Mouse (Mus musculus) megakaryocyte, embryonic 14.5 days (primary cell): ENCODE results near the gene Pik3cd. TPM values are rescaled to one million over a fixed set of nuclear protein-coding genes. Genes with fewer than 3 reads are reported as not detected.
A peak's percentile ranks its signal among the peaks of the same experiment; 100 is the strongest.

Experiments used
- H3K27me3 ChIP-seq: replicated peaks from 2 replicates; pipeline ENCODE3; 2012; ENCODE audit warnings: inconsistent platforms
- H3K36me3 ChIP-seq: replicated peaks from 2 replicates; pipeline ENCODE3; 2012; ENCODE audit warnings: low read length, inconsistent platforms, mixed read lengths
- H3K4me1 ChIP-seq: 2 replicates; pipeline ENCODE4 v1.6.1; 2012; ENCODE audit warnings: inconsistent platforms
- H3K4me3 ChIP-seq: replicated peaks from 2 replicates; pipeline ENCODE3; 2012; ENCODE audit warnings: moderate library complexity, mild to moderate bottlenecking, inconsistent platforms
- H3K9me3 ChIP-seq: 2 replicates; pipeline ENCODE4 v1.6.1; 2012; ENCODE audit warnings: inconsistent platforms
- FLI1 ChIP-seq: IDR thresholded peaks from 2 replicates; pipeline ENCODE4 v1.6.1; 2012; ENCODE audit warnings: low read length, inconsistent platforms, mixed read lengths
- GATA1 ChIP-seq: IDR thresholded peaks from 3 replicates; pipeline ENCODE4 v1.6.1; 2012; ENCODE audit warnings: mixed read lengths, low read length, inconsistent platforms, borderline replicate concordance
- polyA plus RNA-seq: library from polyadenylated mRNA; stranded (reverse); fragments of >175 nt; gene quantifications from 2 replicates; pipeline ENCODE4 v1.2.3, GENCODE M21; 2012; ENCODE audit warnings: low replicate concordance; ENCODE audit not compliant: insufficient read depth

Pik3cd gene
- polyA plus RNA-seq, 1 experiment: 40.4 TPM

DNA sequence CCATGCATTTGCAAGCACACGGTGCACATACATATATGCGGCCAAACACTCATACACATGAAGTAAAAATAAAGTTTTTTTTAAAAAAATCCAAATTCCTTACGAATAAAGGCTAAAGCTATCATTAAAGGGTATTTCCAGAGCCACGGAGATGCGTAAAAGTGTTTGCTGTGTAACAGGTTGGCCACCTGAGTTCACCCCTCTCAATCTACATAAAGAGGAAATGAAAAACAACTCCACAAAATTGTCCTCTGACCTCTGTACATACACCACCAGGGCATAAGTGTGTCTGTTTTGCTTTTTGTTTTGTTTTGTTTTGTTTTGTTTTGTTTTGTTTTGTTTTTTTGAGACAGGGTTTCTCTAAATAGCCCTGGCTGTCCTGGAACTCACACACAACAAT is 29.6 kb downstream of the Pik3cd start:
- TF ChIP-seq GATA1: no peak
- TF ChIP-seq FLI1: no peak
- Histone ChIP-seq H3K4me1 (peaks cover 48% of the 10 kb centered on the region), H3K36me3 (peaks cover 92% of the 10 kb centered on the region), H3K9me3 (peaks cover 11% of the 10 kb centered on the region), H3K4me3 (no peak overlapping the region), H3K27me3 (no peaks in the 10 kb centered on the region)

DNA sequence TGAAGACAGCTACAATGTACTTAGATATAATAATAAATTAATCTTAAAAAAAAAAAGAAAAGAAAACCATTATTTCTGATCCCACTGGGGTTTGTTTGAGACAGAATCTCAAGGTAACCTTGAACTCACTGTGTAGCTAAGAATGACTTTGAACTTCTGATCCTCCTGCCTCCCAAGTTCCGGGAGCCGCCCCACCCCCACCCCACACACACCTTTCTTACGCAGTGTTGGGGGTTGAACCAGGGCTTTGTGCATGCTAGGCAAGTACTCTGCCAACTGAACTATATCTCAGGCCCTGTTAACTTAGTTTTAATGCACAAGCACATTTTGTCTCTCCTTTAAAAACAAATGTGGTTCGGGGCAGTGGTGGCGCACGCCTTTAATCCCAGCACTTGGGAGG is 31.2 kb downstream of the Pik3cd start:
- peaks cover 11% of the 10 kb centered on the region for H3K9me3 ChIP-seq
- no peak for TF ChIP-seq GATA1
- no peak for TF ChIP-seq FLI1
- H3K27me3 ChIP-seq: no peaks in the 10 kb centered on the region
- peaks cover 54% of the 10 kb centered on the region for H3K4me1 ChIP-seq
- no peak overlapping the region for H3K4me3 ChIP-seq
- H3K36me3 ChIP-seq: peaks cover 90% of the 10 kb centered on the region

DNA sequence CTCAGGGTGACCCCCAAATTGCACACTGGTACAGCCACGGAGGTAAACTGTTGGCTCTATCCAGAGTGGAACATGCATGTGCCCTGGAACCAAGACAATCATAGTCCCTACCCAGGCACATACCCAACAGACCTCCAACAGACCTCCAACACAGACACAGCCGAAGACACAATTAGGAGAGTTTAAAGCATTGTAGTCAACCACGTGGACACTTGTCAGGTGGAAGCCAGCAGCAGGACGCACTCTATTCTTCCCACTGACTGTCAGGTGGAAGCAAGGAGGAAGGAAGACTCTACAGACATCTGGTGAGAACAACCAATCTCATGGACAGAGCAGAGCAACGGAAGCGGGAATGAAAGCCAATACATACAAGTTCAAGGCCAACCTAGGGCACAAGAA is 36.7 kb downstream of the Pik3cd start:
- H3K9me3 ChIP-seq: no peaks in the 10 kb centered on the region
- peak overlapping the region; percentile 33 for H3K4me3 ChIP-seq
- H3K27me3 ChIP-seq: no peaks in the 10 kb centered on the region
- peaks cover 95% of the 10 kb centered on the region for H3K4me1 ChIP-seq
- H3K36me3 ChIP-seq: peaks cover 55% of the 10 kb centered on the region
- TF ChIP-seq GATA1: no peak
- TF ChIP-seq FLI1: no peak

DNA sequence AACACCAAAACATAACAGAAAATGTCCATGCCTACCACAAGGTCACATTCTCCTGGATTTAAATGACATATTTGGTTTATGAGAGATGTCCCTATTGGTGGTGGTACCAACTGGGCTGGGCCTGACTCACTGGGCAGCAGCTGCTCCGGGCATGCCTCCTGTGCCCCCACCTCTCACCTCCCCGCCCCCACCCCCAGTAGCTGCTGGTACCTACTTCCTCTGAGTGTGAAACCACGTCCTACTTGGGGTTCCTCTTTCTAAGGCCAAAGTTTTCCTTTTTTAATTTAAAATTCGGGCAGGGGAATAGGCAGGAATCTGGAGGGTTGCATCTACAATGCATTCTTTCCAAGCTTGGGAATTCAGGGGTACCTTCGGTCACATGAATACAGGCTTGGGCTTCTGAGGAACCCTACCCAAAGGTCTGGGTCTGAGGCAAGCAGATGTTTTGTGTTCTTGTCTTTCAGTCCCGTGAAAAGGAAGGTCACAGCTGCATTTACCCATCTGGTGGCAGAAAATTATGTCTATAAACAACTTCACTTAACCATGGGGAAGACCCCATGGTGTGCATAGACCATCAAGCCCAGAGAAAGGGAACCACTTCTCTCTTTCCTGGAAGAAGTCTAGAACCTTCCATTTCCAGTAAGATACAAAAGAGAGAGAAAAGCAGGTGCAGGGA is 37.2 kb downstream of the Pik3cd start:
- Histone ChIP-seq H3K9me3 (no peaks in the 10 kb centered on the region), H3K36me3 (peaks cover 54% of the 10 kb centered on the region), H3K4me1 (peaks cover 95% of the 10 kb centered on the region), H3K27me3 (no peaks in the 10 kb centered on the region), H3K4me3 (peak overlapping the region; percentile 35)
- TF ChIP-seq GATA1: no peak
- no peak for TF ChIP-seq FLI1

DNA sequence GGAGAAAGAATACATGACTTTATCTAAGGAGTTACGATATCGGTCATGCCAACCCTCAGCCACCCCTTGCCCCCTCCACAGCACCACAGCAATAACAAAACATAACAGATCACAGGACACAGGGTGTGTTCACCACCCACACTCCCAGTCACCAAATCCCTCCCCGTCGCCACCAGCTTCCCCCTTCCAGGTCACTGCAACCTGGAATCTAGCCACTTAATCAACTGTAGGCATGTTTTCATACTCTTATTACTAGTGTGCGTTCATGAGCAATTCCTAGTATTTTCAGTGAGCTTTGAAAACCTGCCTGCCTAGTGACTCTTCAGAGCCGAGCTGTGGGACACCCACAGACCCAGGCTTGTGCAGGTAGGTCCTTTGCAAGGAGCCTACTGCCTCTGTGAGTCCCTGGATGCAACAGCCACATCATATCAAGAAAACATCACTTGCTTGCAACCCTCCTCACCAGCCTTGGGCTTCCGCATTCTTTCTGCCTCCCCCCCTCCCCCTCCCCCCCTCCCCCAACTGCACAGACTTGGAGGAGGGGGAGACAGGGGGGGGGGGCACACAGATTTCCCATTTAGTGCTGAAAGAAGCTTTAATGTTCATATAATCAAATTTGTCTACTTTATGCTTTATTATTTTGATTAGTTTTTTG is 38.4 kb downstream of the Pik3cd start:
- Histone ChIP-seq H3K36me3 (peaks cover 54% of the 10 kb centered on the region), H3K4me3 (no peak overlapping the region), H3K4me1 (peaks cover 96% of the 10 kb centered on the region), H3K27me3 (no peaks in the 10 kb centered on the region), H3K9me3 (no peaks in the 10 kb centered on the region)
- TF ChIP-seq FLI1 (no peak), GATA1 (no peak)

DNA sequence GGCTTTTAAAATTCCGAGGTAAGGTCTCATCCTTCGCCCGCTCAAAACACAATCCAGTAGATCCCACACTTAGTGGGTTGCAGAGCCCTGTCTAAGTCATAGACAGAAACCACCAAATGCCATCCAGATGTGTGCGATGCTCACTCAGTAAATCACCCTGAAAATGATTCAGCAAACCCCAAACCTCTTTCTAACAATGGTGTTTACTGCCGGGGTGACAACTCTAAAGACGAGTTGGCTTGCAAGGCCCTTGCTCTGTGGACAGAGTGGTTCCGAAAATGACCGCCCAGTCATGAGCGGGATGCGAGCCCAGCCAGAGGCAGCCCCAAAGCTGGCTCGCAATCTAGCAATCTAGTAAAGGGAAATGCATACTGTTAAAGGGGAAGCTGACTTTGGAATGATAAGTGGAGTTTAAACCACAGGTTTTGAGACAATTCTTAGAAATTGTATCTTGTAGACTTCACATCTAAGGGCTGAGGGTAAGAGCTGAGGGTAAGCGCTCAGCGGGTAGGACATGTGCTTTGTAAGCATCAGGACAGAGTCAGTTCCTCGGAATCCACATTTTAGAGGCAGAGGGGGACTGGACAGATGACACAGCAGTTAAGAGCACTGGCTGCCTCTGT is 40.3 kb downstream of the Pik3cd start:
- Histone ChIP-seq H3K4me1 (peaks cover 96% of the 10 kb centered on the region), H3K36me3 (peaks cover 56% of the 10 kb centered on the region), H3K27me3 (no peaks in the 10 kb centered on the region), H3K9me3 (no peaks in the 10 kb centered on the region), H3K4me3 (peak overlapping the region; percentile 84)
- TF ChIP-seq GATA1: peak; percentile 80; the same call in 2 of the 3 replicates
- no peak for TF ChIP-seq FLI1

DNA sequence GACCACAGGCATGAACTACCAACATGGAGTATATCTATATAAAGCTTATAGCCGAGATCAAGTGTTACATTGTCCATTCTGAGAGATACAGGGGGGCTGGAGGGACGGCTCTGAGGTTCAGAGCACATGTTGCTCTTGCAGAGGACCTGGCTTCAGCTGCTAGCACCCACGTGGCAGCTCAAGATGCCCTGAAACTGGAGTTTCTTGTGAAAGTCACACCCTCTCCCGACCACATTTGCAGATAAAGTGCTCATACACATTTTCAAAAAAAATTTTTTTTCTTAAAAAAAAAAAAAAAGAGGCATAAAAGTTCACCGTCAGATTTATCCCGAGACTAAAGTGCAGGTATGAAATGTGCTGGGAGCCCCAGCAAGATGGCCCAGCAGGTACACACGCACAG is 41.8 kb downstream of the Pik3cd start:
- Histone ChIP-seq H3K4me1 (peaks cover 97% of the 10 kb centered on the region), H3K4me3 (no peak overlapping the region), H3K9me3 (no peaks in the 10 kb centered on the region), H3K27me3 (no peaks in the 10 kb centered on the region), H3K36me3 (peaks cover 64% of the 10 kb centered on the region)
- no peak for TF ChIP-seq FLI1
- no peak for TF ChIP-seq GATA1

DNA sequence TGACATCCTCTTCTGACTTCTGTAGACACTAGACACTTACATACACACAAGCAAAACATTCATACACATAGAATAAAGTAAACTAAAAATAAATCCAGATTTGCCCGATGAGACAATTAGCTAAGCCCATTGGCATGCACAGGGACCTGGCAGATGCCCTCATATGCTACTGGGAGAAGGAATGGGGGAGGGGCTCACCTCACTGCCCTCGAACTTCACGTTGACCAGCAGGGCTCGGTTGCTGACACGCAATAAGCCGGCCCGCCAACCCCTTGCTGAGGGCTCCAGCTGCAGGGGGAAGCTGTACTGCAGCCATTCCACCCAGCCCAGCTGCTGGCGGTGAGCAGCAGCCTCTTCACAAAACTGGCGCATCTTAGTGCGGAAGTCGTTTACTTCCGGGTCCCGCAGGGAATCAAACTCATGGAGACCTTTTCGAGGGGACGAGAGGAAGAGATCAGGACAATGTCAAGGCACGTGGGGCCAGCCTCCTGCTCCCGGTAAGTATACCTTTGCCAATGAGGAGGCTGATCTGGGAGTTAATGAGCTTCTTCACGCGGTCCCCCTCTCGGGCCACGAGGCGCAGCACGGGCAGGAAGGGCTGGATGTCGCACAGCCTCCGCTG is 42.8 kb downstream of the Pik3cd start:
- TF ChIP-seq FLI1: no peak
- TF ChIP-seq GATA1: no peak
- Histone ChIP-seq H3K4me3 (peak overlapping the region; percentile 23), H3K36me3 (peaks cover 71% of the 10 kb centered on the region), H3K9me3 (no peaks in the 10 kb centered on the region), H3K4me1 (peaks cover 97% of the 10 kb centered on the region), H3K27me3 (no peaks in the 10 kb centered on the region)

DNA sequence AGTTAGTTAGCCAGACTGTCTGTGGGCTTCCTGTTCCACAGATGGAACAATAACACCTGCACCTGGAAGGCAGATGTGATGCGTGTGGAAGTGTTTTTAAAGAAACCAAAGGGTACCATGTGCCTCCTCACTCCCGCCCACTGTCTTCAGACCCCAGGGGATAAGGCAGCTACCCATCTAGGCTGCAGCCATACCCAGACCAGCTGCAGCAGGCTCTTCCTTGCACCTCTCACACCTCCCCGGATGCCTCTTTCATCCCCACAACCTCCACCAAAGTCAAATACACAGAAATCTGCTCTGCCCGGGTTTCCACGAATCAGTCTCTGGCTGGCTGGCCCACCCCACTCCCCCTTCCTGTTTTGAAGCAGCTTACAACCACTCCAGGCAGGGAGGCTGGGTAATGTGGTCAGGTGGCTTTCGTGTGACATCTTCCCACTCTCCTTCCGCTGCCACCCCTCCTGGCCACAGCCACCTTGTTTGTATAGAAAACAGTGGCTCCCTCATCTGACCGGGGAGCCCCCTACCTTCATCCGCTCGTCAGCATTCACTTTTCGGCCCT is 44.4 kb downstream of the Pik3cd start:
- H3K4me3 ChIP-seq: peak overlapping the region; percentile 59

More for the DNA sequence above, 44.4 kb downstream of the Pik3cd start:
- Histone ChIP-seq H3K4me1 (peaks cover 97% of the 10 kb centered on the region), H3K27me3 (no peaks in the 10 kb centered on the region), H3K36me3 (peaks cover 80% of the 10 kb centered on the region), H3K9me3 (no peaks in the 10 kb centered on the region)
- TF ChIP-seq FLI1: no peak
- TF ChIP-seq GATA1: no peak
